Mouse (Mus musculus) right cerebral cortex, postnatal 36 days (tissue): ENCODE results near the gene Slc45a1.

Experiments
- DNase-seq, 2 experiments: peaks; one replicate each; pipeline ENCODE4 v3.0.0; 2022; ENCODE audit warnings: low spot score in 2 of 2, mixed read lengths in 1 of 2

Gene Slc45a1

DNA sequence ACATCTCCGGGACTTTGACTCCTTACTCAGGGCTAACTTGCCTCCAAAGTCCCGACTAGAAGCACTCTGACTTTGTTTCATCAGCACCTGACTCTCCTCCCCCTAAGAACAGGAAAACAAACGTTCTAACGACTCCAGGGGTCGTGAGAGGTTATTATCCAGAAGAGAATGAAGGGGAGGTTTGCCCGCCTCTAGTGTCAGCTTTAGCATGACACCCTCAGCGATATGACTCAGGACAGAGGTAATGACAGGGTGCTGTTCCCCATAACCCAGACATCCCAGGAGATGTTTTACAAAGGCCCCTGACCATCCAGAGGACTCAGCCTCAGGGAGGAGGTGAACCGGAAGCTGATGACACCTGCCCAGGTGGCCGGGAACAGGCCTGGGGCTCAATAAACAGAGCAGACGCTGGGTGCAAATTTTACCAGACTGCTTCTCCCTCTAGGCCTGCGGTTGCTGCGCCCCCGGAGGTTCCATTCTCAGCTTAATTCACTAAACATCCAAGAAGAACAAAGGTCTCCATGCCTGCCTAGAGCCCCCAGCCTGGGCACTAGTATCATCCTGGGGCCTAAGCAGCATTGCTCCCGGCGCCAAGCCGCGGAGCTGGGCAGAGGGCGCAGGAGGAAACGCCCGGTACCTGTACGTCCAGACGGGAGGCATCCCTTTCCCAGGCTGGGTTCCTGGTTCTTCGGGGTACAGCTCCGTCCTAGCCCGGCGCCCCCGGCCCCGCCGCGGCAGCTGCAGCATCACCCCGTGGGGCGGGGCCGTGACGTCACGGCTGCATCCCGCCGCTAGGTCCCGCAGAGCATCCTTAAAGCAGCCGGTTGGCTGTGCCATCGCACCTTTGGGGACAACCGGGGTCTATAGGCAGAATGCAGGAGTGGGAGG, at the start of gene Slc45a1:
Gene Slc45a1, minus strand, starts transcription at position 785 of the 888 bp plus-strand sequence.
- peak in 1 of 2 experiments; percentile 38 for DNase-seq

DNA sequence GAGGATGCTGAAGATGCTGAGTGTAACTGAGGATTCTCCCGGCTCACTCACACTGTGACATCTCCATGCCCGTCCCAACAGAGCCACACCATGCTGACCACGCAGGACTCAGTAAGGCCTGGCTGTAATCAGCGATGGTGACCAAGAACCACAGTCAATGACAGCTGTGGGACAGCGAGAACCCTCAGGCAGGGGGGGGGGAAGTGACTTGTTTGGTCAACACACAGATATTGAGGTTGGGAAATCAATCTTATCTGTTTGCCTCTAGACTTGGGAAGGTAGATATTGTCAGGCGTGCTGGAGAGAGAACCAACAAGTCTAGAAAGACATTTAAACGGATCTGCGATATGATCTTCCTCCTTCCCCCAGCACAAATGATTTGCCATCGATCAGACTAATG, 48.9 kb upstream of the Slc45a1 start:
- no peak for DNase-seq

DNA sequence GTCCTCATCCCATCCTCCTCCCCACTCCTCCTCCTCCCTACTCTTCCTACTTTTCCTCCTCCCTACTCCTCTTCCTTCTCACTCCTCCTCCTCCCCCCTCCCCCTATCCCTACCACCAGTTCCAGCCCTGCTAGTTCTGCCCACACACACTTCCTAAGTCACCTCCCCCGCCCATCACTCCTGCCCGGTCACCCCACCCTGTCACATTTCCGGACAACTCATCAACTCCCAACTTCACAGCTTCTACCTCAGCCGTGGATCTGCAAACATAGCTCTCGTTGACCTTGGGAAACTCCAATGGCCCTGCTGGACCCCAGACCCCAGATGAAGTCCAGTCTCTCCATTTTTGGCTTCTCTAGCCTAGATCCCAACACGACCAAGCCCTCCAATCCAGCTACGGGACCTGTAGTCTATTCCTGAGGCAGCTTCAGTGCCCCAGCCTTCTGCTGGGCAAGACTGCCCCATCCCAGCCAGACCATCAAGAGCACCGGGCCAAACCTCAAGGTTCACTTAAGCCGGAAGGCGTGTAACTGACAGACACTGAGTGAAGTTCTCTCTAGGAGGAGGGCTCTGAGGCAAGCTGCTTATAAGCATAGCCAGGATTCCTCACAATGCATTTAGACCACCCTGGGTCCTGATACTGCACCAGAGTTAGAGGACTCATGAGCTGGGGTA, 42.6 kb upstream of the Slc45a1 start:
- DNase-seq: no peak

DNA sequence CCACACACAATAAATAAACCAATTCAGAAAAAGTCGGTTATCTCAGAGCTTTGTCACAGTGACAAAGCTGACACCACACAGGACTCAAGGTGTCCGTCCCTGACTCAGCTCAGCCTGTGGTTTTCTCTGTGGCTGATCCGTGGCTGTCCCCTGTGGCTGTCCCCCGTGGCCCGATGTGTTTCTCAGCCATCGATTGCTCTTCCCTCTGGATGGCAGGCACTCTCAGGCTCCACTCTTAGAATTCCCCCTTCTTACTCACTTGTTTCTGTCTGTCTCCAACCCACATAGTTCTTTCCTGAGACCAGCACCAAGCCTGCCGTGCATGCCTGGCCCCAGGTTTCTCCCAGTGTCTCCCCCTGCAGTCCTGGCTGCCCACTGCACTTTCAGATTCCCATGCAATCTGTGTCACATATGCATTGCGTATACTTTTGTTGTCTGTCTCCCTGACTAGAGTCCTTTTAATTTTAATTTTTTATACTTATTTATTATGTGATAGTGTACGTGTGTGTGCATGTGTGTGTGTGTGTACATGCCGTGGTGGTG, 41.0 kb upstream of the Slc45a1 start:
- no peak for DNase-seq

DNA sequence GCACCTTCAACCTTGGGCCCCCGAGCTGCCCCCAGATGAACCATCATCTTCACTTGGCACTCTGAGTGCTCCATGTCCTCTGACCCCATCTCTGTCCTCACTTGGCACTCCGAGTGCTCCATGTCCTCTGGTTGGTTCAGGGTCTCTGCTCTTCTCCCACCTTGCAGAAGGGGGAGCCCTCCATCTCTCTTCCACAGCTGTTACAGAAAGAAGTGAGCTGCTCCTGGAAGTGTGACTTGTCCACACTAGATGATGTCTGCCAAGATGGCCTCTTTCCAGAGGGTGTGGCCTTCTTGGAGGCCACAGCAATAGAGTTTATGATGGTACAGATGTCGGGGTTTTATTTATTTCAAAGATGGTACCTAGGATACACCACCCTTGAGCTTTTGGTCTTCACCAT, 38.8 kb upstream of the Slc45a1 start:
- DNase-seq: no peak

DNA sequence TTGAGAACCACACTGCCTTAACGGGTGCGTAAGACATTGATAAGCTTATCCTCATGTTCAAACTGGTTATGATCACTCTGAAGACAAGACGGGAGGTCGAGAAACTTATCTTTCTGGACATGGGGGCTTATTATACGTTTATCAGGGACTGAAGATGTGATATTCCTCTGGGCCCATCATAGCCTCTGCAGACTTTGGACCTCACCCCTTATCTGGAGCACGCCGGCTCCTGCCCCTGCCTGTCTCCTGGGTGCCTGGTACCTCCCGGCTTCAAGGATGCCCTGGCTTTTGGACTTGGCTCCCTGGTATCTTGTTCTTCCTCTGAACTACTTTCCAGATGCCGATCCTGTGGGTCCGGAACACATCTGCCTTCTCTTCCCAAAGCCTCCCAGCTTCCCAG, 37.6 kb upstream of the Slc45a1 start:
- DNase-seq: no peak

DNA sequence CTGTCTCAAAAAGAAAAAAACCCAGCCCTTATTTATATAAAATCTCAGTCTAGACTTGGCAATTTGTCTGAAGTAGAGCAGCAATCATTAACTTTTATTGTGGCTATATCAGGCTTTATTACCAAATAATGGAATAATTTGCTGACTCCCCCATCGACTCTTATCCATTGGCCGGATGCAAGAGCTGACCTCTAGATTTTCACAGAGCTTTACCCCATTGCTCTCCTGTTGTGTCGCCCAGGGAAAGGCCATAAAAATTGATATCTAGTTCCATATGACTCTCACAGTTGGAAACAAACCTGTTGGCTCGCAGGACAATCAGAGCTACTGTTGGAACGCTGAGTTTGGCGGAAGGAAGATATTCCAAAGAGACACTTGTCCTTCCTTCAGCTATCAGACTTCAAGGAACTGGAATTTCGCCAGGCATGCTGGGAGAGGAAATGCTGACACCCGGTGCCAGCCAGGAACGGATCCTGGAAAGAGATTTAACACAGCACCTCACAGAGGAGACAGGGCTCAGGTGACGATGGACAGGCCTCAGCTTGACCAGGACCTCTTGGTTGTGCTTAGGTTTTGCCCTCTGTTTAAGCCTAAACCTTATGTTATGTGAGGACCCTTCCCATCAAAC, 35.3 kb upstream of the Slc45a1 start:
- DNase-seq: no peak

DNA sequence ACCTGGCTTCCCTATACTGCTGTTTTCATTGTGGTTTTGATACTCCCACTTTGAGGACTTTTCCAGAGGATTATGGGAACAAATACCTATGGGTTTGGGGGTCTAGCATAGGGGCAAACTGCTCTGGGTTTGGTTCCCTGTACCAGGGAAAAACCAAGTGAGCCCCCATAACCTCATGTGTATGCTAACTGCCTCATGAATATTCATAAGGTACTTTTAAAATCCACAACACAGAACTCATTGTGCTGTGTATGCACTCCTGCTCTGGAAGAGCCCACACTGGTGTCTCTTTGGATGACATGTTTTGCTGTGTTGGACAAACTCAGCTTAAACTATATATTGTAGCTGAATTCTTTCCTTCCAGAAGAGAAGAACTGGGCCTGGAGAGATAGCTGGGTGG, 34.6 kb upstream of the Slc45a1 start:
- DNase-seq: no peak

DNA sequence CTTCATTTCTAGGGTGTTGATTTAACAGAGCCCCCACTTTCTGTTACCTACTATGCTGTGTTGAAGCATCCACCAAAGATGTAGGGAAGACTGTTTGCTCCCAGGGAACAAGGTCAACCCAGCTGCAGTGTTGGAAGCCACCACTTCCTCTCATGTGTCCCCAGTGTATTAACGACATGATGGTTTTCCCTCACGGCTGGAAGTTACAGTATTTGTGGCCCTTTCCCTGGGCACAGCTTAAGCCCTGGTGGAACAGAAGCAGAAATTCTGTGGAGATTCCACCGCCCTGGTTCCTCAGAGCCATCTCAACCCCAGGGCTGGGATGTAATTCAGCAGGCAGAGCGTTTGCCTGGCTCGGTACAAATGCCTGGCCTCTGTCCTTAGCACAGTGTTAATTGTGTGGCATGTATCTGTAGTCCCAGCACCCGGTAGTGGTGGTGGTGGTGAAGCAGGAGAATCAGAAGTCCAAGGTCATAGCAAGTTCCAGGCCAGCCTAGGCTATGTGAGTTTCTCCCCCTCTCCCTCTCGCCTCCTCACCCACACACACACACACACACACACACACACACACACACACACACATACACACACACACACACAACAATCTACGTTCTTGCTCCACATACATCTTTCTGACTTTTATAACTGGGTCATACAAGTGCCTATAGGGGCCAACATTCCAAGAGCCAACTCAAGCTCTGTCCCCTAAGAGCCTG, 34.0 kb upstream of the Slc45a1 start:
- DNase-seq: no peak

DNA sequence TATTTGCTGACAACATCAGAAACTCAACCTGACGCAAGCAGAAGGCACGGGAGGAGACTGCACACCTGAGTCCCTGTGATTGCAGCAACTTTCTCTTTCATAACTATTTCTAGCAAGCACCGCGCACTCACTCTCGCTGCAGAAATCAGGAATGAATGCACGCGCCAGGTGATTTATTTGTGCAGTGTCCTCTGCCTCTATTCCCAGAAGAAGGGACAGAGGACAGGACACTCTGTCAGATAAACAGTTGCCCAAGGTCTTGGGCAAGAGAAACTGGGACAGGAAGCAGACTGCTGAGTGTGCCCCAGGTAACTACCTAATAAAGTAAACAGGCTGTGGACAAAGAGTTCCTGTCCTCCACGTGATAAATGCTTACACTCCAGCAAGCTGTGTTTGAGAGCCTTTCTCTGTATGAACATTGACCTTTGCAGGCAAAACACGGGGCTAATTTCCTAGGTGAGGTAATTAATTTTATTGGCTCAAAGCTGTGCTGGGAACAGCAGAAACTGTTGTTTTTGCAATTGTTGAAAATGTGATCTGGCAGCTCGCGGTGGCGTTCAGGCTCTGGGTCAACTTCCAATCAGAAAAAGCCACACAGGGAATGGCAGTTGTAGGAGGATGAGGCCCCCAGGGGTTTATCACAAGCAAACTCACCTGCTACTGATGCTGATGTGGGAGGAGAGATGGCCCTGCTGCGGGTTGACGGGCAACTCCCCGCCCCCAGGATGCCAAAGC, 33.2 kb upstream of the Slc45a1 start:
- no peak for DNase-seq

DNA sequence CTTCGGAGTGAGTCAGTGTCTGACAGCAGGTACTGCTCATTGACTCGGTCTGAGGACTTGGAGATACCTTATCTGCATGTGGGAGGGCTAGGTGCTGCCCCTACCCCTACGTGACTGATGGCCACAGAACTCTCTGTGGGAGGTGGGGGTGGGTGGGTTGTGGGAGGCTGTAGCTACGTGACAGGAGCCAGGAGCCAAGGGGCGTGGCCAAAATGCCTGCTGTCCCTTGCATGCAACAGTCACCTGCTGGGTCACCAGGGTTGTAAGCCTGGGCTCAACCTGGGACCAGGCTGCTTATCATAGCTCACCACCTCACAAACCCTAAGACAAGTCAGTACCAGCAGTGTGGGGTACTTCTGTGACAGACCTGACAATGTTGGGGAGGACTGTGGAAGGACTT, 28.4 kb upstream of the Slc45a1 start:
- DNase-seq: no peak

DNA sequence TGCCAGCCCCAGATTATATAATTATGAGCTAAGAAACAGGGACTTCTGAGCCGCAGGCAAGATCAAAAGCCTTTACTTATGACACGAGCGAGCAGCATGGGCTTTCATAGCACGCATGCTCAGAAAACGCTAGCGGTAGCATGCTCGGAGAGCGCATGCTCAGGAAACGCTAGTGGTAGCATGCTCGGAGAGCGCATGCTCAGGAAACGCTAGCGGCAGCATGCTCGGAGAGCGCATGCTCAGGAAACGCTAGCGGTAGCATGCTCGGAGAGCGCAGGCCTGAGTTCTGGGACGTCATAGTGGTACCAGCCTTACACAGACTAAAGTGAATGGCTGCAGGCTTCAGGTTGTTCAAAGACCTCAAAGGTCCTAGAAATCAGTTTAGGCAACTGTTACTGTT, 26.8 kb upstream of the Slc45a1 start:
- DNase-seq: no peak

DNA sequence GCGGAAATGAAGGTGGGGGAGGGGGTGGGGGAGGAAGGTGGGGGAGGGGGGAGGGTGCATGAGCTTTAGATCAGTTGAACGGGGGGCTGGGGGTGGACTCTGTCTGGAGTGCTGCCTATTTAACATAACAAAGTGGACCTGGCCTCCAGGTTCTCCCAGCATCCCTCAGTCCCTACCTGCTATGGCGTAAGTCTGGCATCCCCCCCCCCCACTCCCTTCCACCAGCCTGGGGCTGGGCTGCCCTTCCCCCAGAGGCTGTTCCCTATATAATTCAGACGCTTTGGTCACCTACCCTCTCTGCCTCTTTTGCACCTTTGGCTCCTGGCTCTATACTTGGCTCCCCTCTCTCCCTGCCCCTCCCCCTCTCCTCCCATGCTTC, 25.9 kb upstream of the Slc45a1 start:
- no peak for DNase-seq

DNA sequence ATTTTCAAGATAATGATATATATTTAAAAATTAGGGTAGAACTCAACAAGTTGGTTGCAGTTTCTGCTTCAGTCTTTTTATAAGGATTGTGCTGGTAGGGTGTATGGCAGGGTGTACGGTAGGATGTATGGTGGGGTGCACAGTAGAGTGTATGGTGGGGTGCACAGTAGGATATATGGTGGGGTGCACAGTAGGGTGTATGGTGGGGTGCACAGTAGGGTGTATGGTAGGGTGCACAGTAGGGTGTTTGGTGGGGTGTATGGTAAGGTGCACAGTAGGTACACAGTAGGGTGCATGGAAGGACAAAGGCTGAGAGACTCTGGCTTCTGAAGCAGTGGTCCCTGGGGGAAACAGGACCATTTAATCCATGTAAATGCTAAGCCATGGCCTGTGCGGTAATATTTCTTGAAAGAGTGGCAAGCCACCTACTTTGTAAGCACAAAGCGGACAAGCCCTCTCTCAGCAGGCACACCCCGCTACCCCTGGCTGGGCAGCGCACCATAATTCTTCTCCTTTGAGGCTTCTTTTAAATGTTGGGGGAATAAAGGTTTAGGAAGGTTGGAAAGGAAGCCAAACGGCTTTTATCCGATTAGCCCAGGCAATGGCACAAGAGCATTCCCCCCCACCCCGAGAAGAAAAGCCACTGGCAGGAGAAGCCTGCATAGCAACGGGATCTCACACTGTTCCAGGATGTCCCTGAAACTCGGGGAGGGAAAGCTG, 25.3 kb upstream of the Slc45a1 start:
- no peak for DNase-seq

DNA sequence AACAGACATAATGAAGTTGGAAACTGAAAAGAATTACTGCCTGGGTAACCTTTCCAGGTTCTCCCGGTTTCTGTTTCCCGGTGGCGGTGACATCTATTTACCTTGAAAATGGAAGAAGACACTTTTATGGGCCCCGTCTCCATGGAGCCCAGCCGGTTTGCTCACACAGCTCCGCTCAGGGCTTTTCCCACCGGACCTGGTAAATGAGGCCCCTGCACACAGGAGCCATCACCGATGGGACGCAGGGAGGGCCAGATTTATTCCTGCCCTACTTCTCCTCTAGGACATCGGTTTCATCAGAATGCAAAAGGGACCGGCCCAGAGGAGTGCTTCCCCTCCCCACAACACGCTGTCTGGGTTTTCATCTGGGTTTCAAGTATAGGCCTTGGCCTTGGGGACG, 24.1 kb upstream of the Slc45a1 start:
- no peak for DNase-seq

DNA sequence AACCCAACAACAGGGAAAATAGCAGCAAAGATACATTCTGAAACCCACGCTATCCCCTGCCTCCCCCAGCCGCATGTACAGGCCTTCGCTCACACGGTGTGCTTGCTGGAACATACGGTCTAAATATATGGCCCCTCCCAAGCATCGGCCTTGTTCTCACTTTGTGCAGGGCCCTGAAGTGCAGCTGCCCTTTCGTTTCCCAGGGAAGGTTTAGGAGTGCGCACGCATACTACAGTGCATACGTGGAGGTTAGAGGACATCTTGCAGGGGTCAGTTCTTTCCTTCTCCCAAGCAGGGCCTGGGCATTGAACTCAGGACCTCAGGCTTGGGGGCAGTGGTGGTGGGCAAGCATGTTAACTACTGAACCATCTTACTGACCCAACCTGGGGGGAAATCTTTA, 23.3 kb upstream of the Slc45a1 start:
- no peak for DNase-seq

DNA sequence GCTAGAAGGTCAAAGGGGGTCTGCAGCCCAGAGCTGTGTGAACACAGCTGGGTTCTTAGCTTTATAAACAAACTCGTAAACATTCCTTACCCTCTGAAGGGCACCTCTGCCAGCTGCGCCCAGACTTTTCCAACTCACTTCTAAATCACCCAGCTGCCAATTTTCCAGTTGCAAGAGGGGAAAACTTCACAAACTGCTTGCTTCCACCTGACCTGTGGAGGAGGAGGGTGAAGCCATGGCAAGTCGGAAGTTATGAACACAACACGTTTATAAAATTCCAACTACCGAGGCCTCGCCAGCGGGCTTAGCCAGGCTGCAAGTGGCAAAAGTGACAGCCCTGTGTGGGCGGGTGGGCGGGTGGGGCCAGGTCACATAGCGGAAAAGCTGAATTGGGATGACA, 13.8 kb upstream of the Slc45a1 start:
- no peak for DNase-seq

DNA sequence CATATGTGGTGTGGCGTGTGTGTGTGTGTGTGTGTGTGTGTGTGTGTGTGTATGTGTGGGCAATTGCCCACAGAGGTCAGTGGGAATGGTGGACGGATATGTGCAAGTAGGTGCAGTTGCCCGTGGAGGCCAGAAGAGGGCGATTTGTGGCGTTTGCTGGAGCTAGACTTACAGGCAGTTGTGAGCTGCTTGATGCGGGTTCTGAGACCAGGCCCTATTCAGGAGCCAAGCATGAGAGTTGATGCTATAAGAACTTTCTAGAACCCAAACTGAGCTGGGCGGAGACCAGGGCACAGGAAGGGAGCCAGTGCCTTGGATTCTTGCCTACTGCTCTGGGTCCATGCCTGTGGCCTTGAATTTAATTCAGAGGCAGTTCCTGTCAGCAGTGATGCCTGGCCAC, 12.8 kb upstream of the Slc45a1 start:
- no peak for DNase-seq

DNA sequence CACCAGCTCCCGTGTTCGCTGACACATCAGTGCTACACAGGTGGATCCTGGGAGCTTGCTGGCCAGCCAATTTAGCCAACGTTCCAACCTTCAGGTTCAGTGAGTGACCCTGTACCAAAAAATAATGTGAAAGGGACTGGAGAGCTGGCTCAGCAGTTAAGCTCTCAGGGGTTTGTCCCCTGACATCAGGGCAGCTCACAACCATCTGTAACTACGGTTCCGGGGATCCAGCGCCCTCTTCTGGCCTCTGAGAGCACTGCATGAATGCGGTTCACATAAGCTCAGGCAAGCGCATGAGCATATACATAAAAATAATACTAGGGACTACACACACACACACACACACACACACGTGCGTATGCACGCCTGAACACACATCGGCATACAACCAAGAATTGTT, 11.2 kb upstream of the Slc45a1 start:
- DNase-seq: no peak

DNA sequence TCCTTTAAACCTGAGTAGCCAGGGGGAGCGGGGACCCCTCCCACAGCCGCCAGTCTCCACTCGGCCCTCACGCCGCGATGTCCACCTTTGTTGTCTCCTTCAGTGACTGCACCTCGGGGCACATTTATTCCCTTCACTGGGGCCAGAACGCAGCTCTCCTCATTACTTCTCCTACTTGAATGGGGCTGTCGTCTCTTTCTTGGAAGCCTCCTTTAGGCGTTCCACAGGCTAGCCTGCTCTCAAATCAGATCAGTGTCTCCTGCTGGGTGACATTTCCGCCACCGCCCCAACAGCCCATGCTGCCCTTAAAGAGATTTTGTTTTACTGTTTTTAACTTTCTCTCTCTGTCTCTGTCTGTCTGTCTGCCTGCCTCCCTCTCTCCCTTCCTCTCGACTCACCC, 9.9 kb upstream of the Slc45a1 start:
- DNase-seq: no peak
